Mouse (Mus musculus) c-Kit-positive CD71-negative TER-119-negative erythroid progenitor cells, embryonic 14.5 days (primary cell): ENCODE results near the gene Csrnp1.
A peak's percentile ranks its signal among the peaks of the same experiment; 100 is the strongest.
"Not testable (repeated sequence)": the region's sequence is repeated elsewhere in the genome, so short reads cannot be mapped to it uniquely, and the experiment has no call there.

Experiments used
- DNase-seq: peaks from one replicate; pipeline ENCODE4 v3.0.0-alpha.2; 2013; ENCODE audit warnings: low read depth

Gene Csrnp1

GRCm38 (mm10) chr9:119984536-119985011 is at the start of gene Csrnp1:
Gene Csrnp1, minus strand, starts transcription at chr9:119984658.
- DNase-seq, result no peak

DNA sequence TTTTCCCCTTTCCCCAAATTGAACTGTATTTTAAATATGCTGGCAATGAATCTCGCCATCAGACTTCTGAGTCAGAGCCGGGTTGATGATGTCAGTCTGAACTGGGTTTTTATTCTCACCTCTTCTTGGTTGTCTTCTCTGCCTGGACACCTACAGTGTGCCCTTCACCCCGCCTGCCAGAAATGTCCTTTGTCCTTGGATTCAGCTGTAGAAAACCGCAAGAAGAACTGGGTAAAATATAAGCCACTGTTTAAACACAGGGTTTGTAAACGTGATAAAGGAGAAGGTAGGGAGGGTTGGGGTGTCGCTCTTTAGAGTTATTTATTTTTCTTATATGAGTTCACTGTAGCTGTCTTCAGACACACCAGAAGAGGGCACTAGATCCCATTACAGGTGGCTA is 48.3 kb upstream of the Csrnp1 start:
- no peak for DNase-seq

DNA sequence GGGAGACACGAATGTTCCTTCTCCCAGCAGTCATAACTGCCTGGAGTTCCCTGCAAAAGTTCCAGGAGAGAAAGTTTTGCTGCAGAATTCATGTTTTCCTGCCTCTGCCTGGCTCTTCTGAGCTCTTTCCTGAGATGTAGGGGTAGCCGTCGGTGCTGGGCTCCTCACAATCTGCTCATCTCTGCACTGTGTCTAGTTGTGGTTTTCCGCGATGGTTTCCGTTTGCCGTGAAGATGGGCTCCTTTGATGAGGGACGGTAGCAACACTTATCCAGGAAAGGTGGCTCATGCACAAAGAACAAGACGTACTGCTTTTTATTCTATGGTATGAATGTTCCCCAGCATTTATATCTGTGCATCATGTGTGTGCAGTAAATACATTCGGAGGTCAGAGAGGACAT is 46.0 kb upstream of the Csrnp1 start:
- no peak for DNase-seq

GRCm38 (mm10) chr9:120029880-120030279 is 45.4 kb upstream of the Csrnp1 start:
- no peak for DNase-seq

- DNase-seq, result no peak
These were observed 43.1 kb upstream of the Csrnp1 start for GRCm38 (mm10) chr9:120027401-120028151.

DNA sequence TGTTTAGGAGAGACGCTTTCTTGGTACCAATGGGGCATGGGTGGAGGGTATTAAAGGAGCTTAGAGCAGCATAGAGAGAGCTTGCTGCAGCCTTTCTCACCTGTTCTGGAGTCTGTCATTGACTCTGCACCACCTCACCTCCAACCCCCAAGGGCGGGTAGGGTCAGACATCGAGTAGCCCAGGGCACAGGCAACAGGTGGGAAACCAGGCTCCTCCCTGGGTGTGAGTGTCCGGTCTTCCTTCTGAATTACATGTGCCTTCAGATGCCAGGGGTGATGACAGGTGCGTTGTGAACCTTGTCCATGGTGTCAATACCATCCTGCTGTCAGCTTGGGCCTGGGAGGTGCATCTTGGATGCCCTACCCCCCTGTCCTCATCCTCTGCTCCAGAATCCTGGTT is 40.2 kb upstream of the Csrnp1 start:
- no peak for DNase-seq

DNA sequence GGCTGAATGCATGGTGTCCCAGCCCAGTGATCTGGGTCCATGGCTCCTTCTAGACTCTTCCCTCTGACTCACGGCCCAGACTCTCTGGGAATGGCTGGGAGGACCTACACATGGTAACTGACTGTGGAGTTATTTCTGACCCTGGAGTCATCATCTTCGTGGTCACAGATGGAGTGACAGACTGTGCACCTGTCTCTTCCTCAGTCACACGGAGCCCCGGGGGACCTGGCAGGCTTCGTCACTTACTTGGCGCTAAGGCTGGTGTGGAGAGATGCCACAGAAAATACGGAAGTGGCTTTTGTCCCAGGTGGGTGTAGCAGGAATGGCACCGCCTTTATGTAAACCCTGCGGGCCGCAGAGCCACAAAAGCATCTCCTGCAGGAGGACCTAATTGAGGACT is 39.7 kb upstream of the Csrnp1 start:
- DNase-seq, result no peak

- DNase-seq, result no peak
These were observed 38.8 kb upstream of the Csrnp1 start, which contains the start of gene Xirp1 for GRCm38 (mm10) chr9:120023086-120023811. Gene Xirp1, minus strand, starts transcription at chr9:120023598.

GRCm38 (mm10) chr9:120021164-120021563 is 36.7 kb upstream of the Csrnp1 start:
- no peak for DNase-seq

GRCm38 (mm10) chr9:120020285-120020890 is 35.9 kb upstream of the Csrnp1 start:
- peak; percentile 68 for DNase-seq

DNA sequence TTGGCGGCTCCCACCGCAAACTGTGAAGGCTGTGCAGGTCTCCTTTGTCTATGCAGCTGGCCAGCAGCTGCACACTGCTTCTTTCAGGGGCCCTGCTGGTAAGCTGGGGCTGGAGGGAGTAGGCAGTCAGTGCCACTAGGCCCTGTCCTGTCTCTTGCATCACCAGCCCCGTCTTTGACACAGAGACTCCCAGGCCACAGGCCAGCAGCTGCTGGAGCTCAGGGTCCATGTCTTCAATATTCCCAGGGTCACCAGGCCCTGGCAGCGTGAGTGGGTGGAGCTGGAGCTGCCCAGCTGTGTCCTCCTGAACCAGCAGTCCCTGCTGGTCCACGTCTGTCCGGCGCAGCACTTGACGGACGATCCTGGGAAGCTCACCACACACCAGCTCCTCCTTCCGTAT is 32.5 kb upstream of the Csrnp1 start:
- DNase-seq, result no peak

DNA sequence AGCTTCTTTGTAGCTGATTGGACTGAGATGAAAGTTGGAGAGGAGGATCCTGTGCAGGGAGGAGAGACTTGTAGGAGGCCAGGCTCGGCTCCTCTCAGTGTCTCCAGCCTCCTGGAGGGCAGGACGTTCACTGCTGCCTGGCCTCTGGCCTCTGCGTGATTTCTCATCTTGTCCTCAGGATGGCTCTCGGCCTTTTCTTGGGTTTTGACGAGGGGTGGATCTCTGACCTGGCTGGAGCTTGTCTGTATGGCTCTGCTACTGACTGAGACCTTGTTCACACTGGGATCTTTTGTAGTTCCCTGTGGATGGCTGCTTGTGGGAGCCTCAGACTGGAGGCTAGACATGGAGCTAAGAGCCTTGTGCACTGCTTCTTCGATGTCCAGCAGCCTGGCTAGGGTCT is 30.4 kb upstream of the Csrnp1 start:
- DNase-seq, result no peak

- no peak for DNase-seq
These were observed 28.9 kb upstream of the Csrnp1 start for GRCm38 (mm10) chr9:120013251-120013820.

DNA sequence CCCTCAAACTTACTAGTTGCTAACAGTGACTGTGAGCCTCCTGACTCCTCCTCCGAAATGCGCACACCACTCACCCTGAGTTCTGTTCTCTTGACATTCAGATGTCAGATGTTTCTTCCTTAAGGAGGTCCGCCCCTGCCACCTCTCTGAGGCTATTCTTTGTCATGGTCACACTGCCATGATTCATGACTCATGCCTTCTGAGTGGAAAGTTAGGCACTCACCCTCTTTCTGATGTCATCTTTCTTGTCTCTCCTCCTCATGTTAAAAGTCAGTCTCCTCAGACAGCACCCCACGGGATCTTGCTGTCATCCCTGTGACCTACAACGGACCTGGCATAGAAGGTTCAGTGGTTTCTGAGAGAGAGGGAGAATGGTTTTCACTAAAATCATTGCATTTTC is 28.3 kb upstream of the Csrnp1 start:
- peak; percentile 29 for DNase-seq

GRCm38 (mm10) chr9:120012161-120012560 is 27.7 kb upstream of the Csrnp1 start:
- not testable (repeated sequence) for DNase-seq

DNA sequence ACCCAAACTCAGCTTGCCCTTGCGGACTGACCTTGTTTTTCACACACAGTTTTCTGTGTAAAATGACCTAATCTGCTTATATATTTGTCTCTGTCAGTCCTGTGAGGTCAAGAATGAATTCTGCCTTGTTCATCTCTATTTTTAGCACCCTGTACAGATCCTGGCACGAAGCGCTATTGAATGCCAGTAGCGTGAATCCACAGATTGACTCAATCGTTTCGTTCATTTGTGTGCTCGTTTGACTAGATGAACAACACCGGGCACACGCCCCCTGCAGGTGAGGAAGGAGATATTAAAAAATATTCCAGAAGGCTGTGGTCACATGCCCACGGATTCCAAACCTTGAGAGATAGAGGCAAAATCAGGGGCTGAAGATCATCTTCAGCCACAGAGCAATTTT is 27.1 kb upstream of the Csrnp1 start:
- DNase-seq, result peak; percentile 64

DNA sequence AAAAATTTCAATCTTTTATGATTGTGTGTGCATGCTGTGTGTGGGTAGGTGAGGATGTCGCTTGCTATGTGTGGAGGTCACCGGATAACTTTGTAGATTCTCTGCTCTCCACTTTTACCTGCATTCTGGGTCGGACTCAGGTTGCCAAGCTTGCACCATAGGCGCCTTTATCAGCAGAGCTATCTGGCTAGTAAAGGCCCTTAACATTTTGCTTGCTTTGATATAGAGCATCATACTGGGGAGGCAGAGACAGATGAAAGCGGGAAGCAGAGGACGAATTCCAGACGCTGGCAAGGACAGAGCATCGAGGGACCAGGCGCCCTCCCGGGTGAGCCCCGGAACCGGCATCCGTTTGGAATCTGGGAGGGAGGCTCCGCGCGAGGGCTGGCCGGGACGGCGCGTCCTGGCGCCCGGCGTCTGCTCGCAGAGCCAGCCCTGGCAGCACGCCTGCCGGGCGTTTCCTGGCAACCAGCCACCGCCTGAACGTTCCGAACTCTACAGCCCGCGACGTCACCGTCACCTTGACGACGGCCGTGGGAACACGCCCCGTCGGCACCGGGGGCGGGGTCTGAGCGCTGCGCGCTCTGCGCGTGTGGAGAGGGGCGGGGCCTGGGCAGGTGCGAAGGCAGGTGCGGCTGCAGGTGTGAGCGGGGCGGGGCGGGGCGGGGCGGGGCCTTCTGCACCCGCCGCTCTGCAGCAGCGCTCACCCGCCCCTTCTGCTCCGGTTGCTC is 26.5 kb upstream of the Csrnp1 start:
- peak; percentile 82 for DNase-seq

GRCm38 (mm10) chr9:120009871-120010270 is 25.4 kb upstream of the Csrnp1 start:
- DNase-seq, result no peak

GRCm38 (mm10) chr9:120009226-120009841 is 24.9 kb upstream of the Csrnp1 start:
- DNase-seq, result no peak

- no peak for DNase-seq
These were observed 23.4 kb upstream of the Csrnp1 start for GRCm38 (mm10) chr9:120007833-120008232.

DNA sequence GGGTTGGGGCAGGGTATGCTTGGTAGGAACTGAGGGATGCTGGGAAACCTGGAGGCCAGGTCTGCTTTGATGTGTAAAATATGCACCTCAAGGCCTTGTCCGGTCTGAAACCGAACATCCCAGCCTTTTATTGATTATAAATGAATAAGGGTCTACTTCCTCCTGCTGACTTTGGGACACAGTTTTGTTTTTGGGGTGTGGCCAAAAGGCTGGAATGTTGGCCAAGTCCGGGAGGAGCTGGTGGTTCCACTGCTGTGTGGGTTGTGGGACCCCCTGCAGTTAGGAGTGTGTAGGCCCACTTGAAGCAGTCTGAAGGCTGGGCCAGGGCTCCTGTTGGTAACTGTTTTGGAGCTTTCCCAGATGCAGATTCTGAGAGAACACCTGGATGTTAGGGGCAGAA is 21.5 kb upstream of the Csrnp1 start:
- DNase-seq, result no peak
